Mouse (Mus musculus): ENCODE data around the gene Tmem159. TPM values are rescaled to one million over a fixed set of nuclear protein-coding genes. Genes with fewer than 3 reads are reported as not detected.

The Tmem159 gene
- total and polyA plus RNA-seq, 3 experiments = not detected

DNA sequence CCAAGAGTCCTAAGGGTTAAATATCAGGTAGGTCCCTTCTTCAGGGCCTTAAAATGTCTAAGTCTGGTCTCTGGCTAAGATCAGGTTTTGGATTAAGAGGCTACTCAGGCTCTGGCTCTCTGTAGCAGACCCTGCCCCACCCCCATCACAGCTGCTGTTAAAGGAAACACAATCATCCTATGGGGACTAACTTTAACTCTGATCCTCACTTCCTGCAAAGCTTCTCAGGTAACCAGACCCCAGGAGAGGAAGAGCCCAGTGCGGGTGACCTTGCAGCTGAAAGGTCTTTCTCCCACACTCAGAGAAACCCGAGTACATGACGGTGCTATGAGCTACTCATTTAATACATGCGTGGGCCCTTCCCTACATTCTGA is 25.5 kb downstream of the Tmem159 start:
- TF ChIP-seq ZNF384 (IDR thresholded peaks at IDR 0.05; ENCODE audit: low read depth, low read length) (no peak), SMC3 (IDR thresholded peaks at IDR 0.05; ENCODE audit: low read depth, low read length) (no peak), POLR2AphosphoS2 (IDR thresholded peaks at IDR 0.05; ENCODE audit: low read length) (no peak), CTCF (IDR thresholded peaks at IDR 0.05 in 2 of 3, conservative IDR thresholded peaks at IDR 0.05 in 1 of 3; ENCODE audit: control insufficient read depth in 1 of 3, insufficient read depth in 1 of 3, low read depth in 2 of 3, low read length in 3 of 3, poor library complexity in 1 of 3, severe bottlenecking in 1 of 3) (no peak), NRF1 (IDR thresholded peaks at IDR 0.05; ENCODE audit: insufficient read depth, low read depth, low read length, poor library complexity, severe bottlenecking) (no peak), MEF2A (IDR thresholded peaks at IDR 0.05; ENCODE audit: extremely low read depth, insufficient replicate concordance, low read depth, low read length, poor library complexity, severe bottlenecking) (no peak), UBTF (IDR thresholded peaks at IDR 0.05; ENCODE audit: borderline replicate concordance, insufficient read depth, low read depth, low read length) (no peak), MAFK (IDR thresholded peaks at IDR 0.05; ENCODE audit: borderline replicate concordance, low read depth, low read length) (no peak), BHLHE40 (IDR thresholded peaks at IDR 0.05; ENCODE audit: borderline replicate concordance, low read depth, low read length) (no peak), JUND (IDR thresholded peaks at IDR 0.05; ENCODE audit: low read depth, low read length) (no peak), ELF1 (IDR thresholded peaks at IDR 0.05; ENCODE audit: low read depth, low read length) (no peak), HCFC1 (IDR thresholded peaks at IDR 0.05; ENCODE audit: low read depth, low read length) (no peak), TBP (IDR thresholded peaks at IDR 0.05; ENCODE audit: low read depth, low read length) (no peak), NELFE (IDR thresholded peaks at IDR 0.05; ENCODE audit: low read depth, low read length) (no peak), USF2 (IDR thresholded peaks at IDR 0.05; ENCODE audit: borderline replicate concordance in 1 of 2, insufficient read depth in 1 of 2, low read depth in 1 of 2, low read length in 2 of 2) (no peak), RAD21 (IDR thresholded peaks at IDR 0.05; ENCODE audit: low read depth, low read length) (no peak), ZKSCAN1 (IDR thresholded peaks at IDR 0.05; ENCODE audit: low read depth, low read length) (no peak)
- Histone ChIP-seq H3K27ac (ENCODE audit: control insufficient read depth, low read depth, low read length) (no peak overlapping the region), H3K9me3 (replicated peaks; ENCODE audit: insufficient read depth, low read length) (no peaks in the 10 kb centered on the region), H3K4me3 (ENCODE audit: control insufficient read depth in 1 of 2, insufficient read depth in 1 of 2, low read depth in 2 of 2, low read length in 2 of 2) (no peak overlapping the region), H3K27me3 (ENCODE audit: control insufficient read depth in 1 of 2, insufficient read depth in 2 of 2, low read length in 2 of 2) (no peaks in the 10 kb centered on the region), H3K36me3 (ENCODE audit: control insufficient read depth in 1 of 2, insufficient read depth in 2 of 2, low read length in 2 of 2) (no peaks in the 10 kb centered on the region), H3K79me2 (ENCODE audit: control insufficient read depth, insufficient read depth, low read length, poor library complexity) (no peaks in the 10 kb centered on the region), H3K9ac (ENCODE audit: control insufficient read depth, low read depth, low read length, poor library complexity, severe bottlenecking) (no peak overlapping the region), H3K4me1 (ENCODE audit: control insufficient read depth in 1 of 2, insufficient read depth in 2 of 2, low read length in 2 of 2) (no peaks in the 10 kb centered on the region)
- DNase-seq (ENCODE audit: low read depth, low spot score) = no peak

DNA sequence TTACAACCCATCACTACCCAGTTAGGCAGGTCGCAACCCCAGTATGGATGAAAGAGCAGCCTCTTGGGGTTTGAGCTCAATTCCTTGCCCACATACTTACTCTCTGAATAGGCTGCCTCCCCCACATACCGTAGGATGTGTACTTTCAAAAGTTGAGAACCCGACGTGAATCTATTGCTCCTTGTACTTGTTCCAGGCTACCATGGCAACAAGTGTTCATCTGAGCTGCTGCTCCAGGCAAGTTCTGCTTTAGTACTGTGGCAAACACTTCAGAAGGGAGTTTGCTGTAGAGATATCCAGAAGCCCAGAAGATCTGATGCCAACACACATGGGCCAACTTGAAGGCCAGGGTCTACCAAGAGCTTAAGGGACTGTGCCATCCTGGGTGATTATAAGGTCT is 26.8 kb downstream of the Tmem159 start:
- Histone ChIP-seq H3K79me2 (ENCODE audit: control insufficient read depth, insufficient read depth, low read length, poor library complexity) (no peaks in the 10 kb centered on the region), H3K4me3 (ENCODE audit: control insufficient read depth in 1 of 2, insufficient read depth in 1 of 2, low read depth in 2 of 2, low read length in 2 of 2) (no peak overlapping the region), H3K9ac (ENCODE audit: control insufficient read depth, low read depth, low read length, poor library complexity, severe bottlenecking) (no peak overlapping the region), H3K9me3 (replicated peaks; ENCODE audit: insufficient read depth, low read length) (no peaks in the 10 kb centered on the region), H3K36me3 (ENCODE audit: control insufficient read depth in 1 of 2, insufficient read depth in 2 of 2, low read length in 2 of 2) (no peaks in the 10 kb centered on the region), H3K27ac (ENCODE audit: control insufficient read depth, low read depth, low read length) (no peak overlapping the region), H3K27me3 (ENCODE audit: control insufficient read depth in 1 of 2, insufficient read depth in 2 of 2, low read length in 2 of 2) (no peaks in the 10 kb centered on the region), H3K4me1 (ENCODE audit: control insufficient read depth in 1 of 2, insufficient read depth in 2 of 2, low read length in 2 of 2) (no peaks in the 10 kb centered on the region)
- DNase-seq (ENCODE audit: low read depth, low spot score) = no peak
- TF ChIP-seq MAFK (IDR thresholded peaks at IDR 0.05; ENCODE audit: borderline replicate concordance, low read depth, low read length) = no peak
- TF ChIP-seq JUND (IDR thresholded peaks at IDR 0.05; ENCODE audit: low read depth, low read length) = no peak
